Mouse (Mus musculus) cerebellum, adult 2 months (tissue): ENCODE measurements around the gene Vcpkmt.

Experiments
- CTCF ChIP-seq: fragments of 200-500 bp; IDR thresholded peaks from 2 replicates; pipeline ENCODE4 v1.5.1; 2011; ENCODE audit warnings: low read depth, mild to moderate bottlenecking, control low read depth, low read length, moderate library complexity, borderline replicate concordance; ENCODE audit not compliant: insufficient read depth
- POLR2A ChIP-seq: fragments of 200-500 bp; IDR thresholded peaks from 2 replicates; pipeline ENCODE4 v1.6.1; 2011; ENCODE audit warnings: low read length, control low read depth, borderline replicate concordance; ENCODE audit not compliant: insufficient read depth

DNA sequence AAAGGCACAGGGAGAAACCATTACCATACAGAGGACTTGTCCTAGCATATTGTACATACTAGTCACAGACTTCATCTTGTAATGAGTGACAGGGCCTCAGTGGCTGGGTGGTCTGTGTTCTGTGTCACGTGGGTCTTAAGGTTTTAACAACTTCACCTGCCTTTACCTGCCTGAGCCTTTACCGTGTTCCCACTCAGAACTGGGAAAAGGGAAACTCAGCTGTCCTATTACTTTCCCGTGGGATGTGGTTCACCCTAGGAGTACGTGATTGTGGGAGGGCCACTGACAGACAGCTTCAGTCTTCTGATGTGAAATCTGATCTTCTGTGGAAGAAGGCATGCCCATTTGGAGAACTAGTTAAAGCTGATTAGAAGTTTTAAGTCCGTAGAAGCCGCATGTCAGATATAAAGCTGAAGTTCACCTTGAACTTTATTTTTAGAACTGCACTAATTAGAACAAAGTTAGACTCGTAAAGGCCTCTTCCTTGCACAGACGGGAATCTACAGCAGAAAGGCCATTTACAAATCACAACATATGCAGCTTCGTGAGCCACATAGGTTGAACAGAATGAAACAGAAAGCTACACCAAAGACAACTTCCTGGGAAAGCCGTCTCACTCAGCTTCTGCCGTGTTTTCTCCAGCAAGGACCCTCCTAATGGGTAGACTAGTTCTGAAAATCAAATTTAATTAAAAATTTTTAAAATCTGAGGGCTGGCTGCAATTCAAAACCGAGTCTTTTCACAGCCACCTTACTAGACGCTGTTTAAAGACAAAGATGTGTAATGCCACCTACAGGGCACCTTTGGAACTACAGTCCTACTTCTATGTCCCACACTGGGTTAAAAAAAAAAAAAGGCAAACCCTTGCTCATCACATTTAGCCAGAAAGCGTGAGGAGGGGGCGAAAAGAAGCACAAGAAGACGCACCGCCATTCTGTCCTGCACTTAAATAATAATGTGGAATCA is 8.6 kb downstream of the Vcpkmt start:
- TF ChIP-seq CTCF (peak; percentile 46; the same call in 1 of the 2 replicates), POLR2A (no peak)
